17 mouse cellular contexts compared by ENCODE assay signal in the genomic region with DNA sequence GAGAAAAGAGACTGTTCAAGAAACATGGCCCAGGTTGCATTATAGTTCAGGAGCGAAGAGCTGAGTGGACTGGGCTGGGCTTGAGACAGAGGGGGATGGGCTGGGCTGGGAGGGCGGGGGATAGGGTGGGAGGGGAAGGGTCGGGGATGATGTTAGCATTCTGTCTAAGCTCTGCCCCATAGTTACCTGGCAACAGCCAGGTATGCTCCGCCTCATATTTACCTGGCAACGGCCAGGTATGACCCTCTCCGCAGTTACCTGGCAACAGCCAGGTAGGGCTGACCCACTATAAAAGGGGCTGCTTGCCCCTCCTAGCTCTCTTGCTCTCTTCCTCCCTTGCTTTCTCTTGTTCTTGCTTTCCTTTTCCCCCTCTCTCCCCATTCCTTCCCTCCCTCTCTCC.
A peak's percentile ranks its signal among the peaks of the same experiment; 100 is the strongest.
DNase-seq lines count a peak whose midpoint lies in the region; ATAC-seq and TF ChIP-seq lines count a peak whose summit lies in the region.
"Had no signal": no experiment of that assay in that cellular context is flagged by ENCODE, and none has a peak within 500 bp of the region (broad histone marks: within the 10 kb centered on the region; RNA-seq: fewer than 3 reads in every experiment).

No protein-coding gene starts in this region.

- H3K9ac ChIP-seq in kidney, embryonic 14.5 days (ENCODE audit: low read depth, low read length) = no peak overlapping the region
- H3K9ac ChIP-seq in neural tube, embryonic 12.5 days = no peak overlapping the region
- H3K9ac ChIP-seq in neural tube, embryonic 15.5 days (replicated peaks) = no peak overlapping the region
- no peak overlapping the region for H3K9ac ChIP-seq in hindbrain, postnatal 0 days (replicated peaks; ENCODE audit: low read length)
- H3K9ac ChIP-seq in midbrain, embryonic 16.5 days (ENCODE audit: low read depth, low read length) = no peak overlapping the region
- H3K9ac ChIP-seq: embryonic facial prominence, embryonic 15.5 days; heart, embryonic 15.5 days; liver, embryonic 13.5 days had no signal

- H3K4me2 ChIP-seq in kidney, embryonic 14.5 days (replicated peaks; ENCODE audit: low read depth, low read length) = peak overlapping the region; percentile 34; the same call in 1 of the 2 replicates
- peak overlapping the region; percentile 56 for H3K4me2 ChIP-seq in neural tube, embryonic 12.5 days (replicated peaks)
- no peak overlapping the region for H3K4me2 ChIP-seq in neural tube, embryonic 15.5 days
- H3K4me2 ChIP-seq in hindbrain, postnatal 0 days (ENCODE audit: low read depth, low read length) = no peak overlapping the region
- H3K4me2 ChIP-seq in midbrain, embryonic 16.5 days (ENCODE audit: low read length) = no peak overlapping the region
- H3K4me2 ChIP-seq: heart, embryonic 15.5 days; liver, embryonic 13.5 days had no signal

- peaks cover 9% of the 10 kb centered on the region; the same call in 1 of the 2 replicates for H3K4me1 ChIP-seq in kidney, embryonic 14.5 days (ENCODE audit: control insufficient read depth, insufficient read depth, low read length)
- peaks cover 22% of the 10 kb centered on the region for H3K4me1 ChIP-seq in neural tube, embryonic 12.5 days
- peaks cover 37% of the 10 kb centered on the region for H3K4me1 ChIP-seq in neural tube, embryonic 15.5 days
- peaks cover 17% of the 10 kb centered on the region for H3K4me1 ChIP-seq in hindbrain, postnatal 0 days (ENCODE audit: insufficient read depth, low read length)
- peaks cover 26% of the 10 kb centered on the region for H3K4me1 ChIP-seq in midbrain, embryonic 16.5 days (ENCODE audit: control insufficient read depth, insufficient read depth, low read length)
- H3K4me1 ChIP-seq: heart, embryonic 15.5 days; liver, embryonic 13.5 days had no signal

- H3K27me3 ChIP-seq in kidney, embryonic 14.5 days (ENCODE audit: control insufficient read depth, insufficient read depth, low read length) = peaks cover 5% of the 10 kb centered on the region; the same call in 1 of the 2 replicates
- no peaks in the 10 kb centered on the region for H3K27me3 ChIP-seq in neural tube, embryonic 12.5 days (replicated peaks)
- H3K27me3 ChIP-seq in neural tube, embryonic 15.5 days (replicated peaks) = no peaks in the 10 kb centered on the region
- no peaks in the 10 kb centered on the region for H3K27me3 ChIP-seq in hindbrain, postnatal 0 days (ENCODE audit: insufficient read depth, low read length)
- H3K27me3 ChIP-seq in midbrain, embryonic 16.5 days (ENCODE audit: control insufficient read depth, insufficient read depth, low read depth, low read length) = no peaks in the 10 kb centered on the region

- TF ChIP-seq CTCF in hindbrain, postnatal 0 days (IDR thresholded peaks at IDR 0.05; ENCODE audit: low read depth) = no peak

- no peaks in the 10 kb centered on the region for H3K36me3 ChIP-seq in kidney, embryonic 14.5 days (ENCODE audit: control insufficient read depth, insufficient read depth, low read length)
- no peaks in the 10 kb centered on the region for H3K36me3 ChIP-seq in neural tube, embryonic 12.5 days
- no peaks in the 10 kb centered on the region for H3K36me3 ChIP-seq in neural tube, embryonic 15.5 days
- H3K36me3 ChIP-seq in hindbrain, postnatal 0 days (ENCODE audit: insufficient read depth, low read length) = no peaks in the 10 kb centered on the region
- H3K36me3 ChIP-seq in midbrain, embryonic 16.5 days (ENCODE audit: control insufficient read depth, insufficient read depth, low read length) = no peaks in the 10 kb centered on the region
- H3K36me3 ChIP-seq: embryonic facial prominence, embryonic 15.5 days; heart, embryonic 15.5 days; liver, embryonic 13.5 days had no signal

- no peak for DNase-seq in kidney, postnatal 25 days
- no peak for DNase-seq in hindbrain, postnatal 0 days (ENCODE audit: low spot score)
- no peak for DNase-seq in left cerebral cortex, postnatal 14 days (ENCODE audit: low spot score in 2 of 2)
- DNase-seq in layer of hippocampus, postnatal 36 days = no peak
- DNase-seq: cerebellum, postnatal 10 days; gastrocnemius, adult 2 months; heart, adult 11 months; kidney, adult 18-20 months; liver, embryonic 13.5 days; thymus, postnatal 4 days had no signal

- H3K9me3 ChIP-seq in kidney, embryonic 14.5 days (ENCODE audit: control insufficient read depth, low read length) = no peaks in the 10 kb centered on the region
- H3K9me3 ChIP-seq in neural tube, embryonic 12.5 days = no peaks in the 10 kb centered on the region
- no peaks in the 10 kb centered on the region for H3K9me3 ChIP-seq in neural tube, embryonic 15.5 days (replicated peaks)
- H3K9me3 ChIP-seq in hindbrain, postnatal 0 days (ENCODE audit: low read length) = no peaks in the 10 kb centered on the region
- H3K9me3 ChIP-seq in midbrain, embryonic 16.5 days (replicated peaks; ENCODE audit: control insufficient read depth, low read length, poor library complexity, severe bottlenecking) = no peaks in the 10 kb centered on the region
- H3K9me3 ChIP-seq: embryonic facial prominence, embryonic 15.5 days; heart, embryonic 15.5 days; liver, embryonic 13.5 days had no signal

- no peak overlapping the region for H3K27ac ChIP-seq in kidney, embryonic 14.5 days (ENCODE audit: low read depth, low read length)
- no peak overlapping the region for H3K27ac ChIP-seq in neural tube, embryonic 12.5 days
- no peak overlapping the region for H3K27ac ChIP-seq in neural tube, embryonic 15.5 days (replicated peaks)
- H3K27ac ChIP-seq in hindbrain, postnatal 0 days = no peak overlapping the region
- no peak overlapping the region for H3K27ac ChIP-seq in midbrain, embryonic 16.5 days (ENCODE audit: low read length)
- H3K27ac ChIP-seq: embryonic facial prominence, embryonic 15.5 days; gastrocnemius, adult 2 months; heart, embryonic 15.5 days; liver, embryonic 13.5 days had no signal

- ATAC-seq in kidney, embryonic 14.5 days (ENCODE audit: low FRiP score, low TSS enrichment) = 0 out of 2 replicates have a peak, but pooled peaks have one; percentile 29
- no peak for ATAC-seq in neural tube, embryonic 12.5 days (ENCODE audit: low FRiP score, low read depth)
- no peak for ATAC-seq in neural tube, embryonic 15.5 days (ENCODE audit: low FRiP score)
- peak; percentile 34; the same call in 1 of the 2 replicates for ATAC-seq in hindbrain, postnatal 0 days
- 0 out of 2 replicates have a peak, but pooled peaks have one; percentile 28 for ATAC-seq in midbrain, embryonic 16.5 days
- ATAC-seq: activated CD4-positive, CD25-positive, alpha-beta regulatory T cell, adult 4 months had no signal

- WGBS in kidney, embryonic 14.5 days = 6% methylated on average over 5 of the region's 6 CpGs
- WGBS in neural tube, embryonic 12.5 days = 8% methylated on average over 6 of the region's 6 CpGs
- WGBS in neural tube, embryonic 15.5 days = 5% methylated on average over 6 of the region's 6 CpGs
- 4% methylated on average over 5 of the region's 6 CpGs for whole genome bisulfite sequencing in hindbrain, postnatal 0 days
- 4% methylated on average over 5 of the region's 6 CpGs for WGBS in midbrain, embryonic 16.5 days

- H3K4me3 ChIP-seq in kidney, embryonic 14.5 days (ENCODE audit: low read length) = no peak overlapping the region
- no peak overlapping the region for H3K4me3 ChIP-seq in neural tube, embryonic 12.5 days
- H3K4me3 ChIP-seq in neural tube, embryonic 15.5 days (replicated peaks) = no peak overlapping the region
- H3K4me3 ChIP-seq in hindbrain, postnatal 0 days (ENCODE audit: low read length) = no peak overlapping the region
- no peak overlapping the region for H3K4me3 ChIP-seq in midbrain, embryonic 16.5 days (ENCODE audit: low read depth, low read length)
- H3K4me3 ChIP-seq: embryonic facial prominence, embryonic 15.5 days; gastrocnemius, adult 2 months; heart, embryonic 15.5 days; liver, embryonic 13.5 days had no signal

- intact Hi-C loops in left cerebral cortex, postnatal 14 days (cut with DNase I) = no loop called here

Comparison
In these comparisons a context has a peak if more than half of its experiments do, and no peak if none do; other contexts are left out.
1. H3K4me2 ChIP-seq: peak in kidney, embryonic 14.5 days (single experiment) and neural tube, embryonic 12.5 days (single experiment); none in neural tube, embryonic 15.5 days (single experiment), hindbrain, postnatal 0 days (single experiment) and midbrain, embryonic 16.5 days (single experiment).
2. ATAC-seq: peak in kidney, embryonic 14.5 days (single experiment), hindbrain, postnatal 0 days (single experiment) and midbrain, embryonic 16.5 days (single experiment); none in neural tube, embryonic 12.5 days (single experiment) and neural tube, embryonic 15.5 days (single experiment).